Mouse (Mus musculus): ENCODE data around the gene Gm11444. TPM values are rescaled to one million over a fixed set of nuclear protein-coding genes. Genes with fewer than 3 reads are reported as not detected.

Gene Gm11444
- polyA plus RNA-seq (2017; shearing (Covaris generic)): not detected

GRCm38 (mm10) chr11:85850233-85850632 lies at the start of gene Gm11444:
Gene Gm11444 (minus strand): TSS chr11:85850333.

GRCm38 (mm10) chr11:85885665-85886428 lies 35.7 kb upstream of the Gm11444 start, which contains the start of gene Tbx4:
Gene Tbx4 (plus strand): TSS chr11:85886422.

GRCm38 (mm10) chr11:85832231-85832924 lies 17.8 kb downstream of the Gm11444 start, which contains the start of gene Tbx2:
Gene Tbx2 (plus strand): TSS chr11:85832551.

Other genes starting within 250 kb of the Gm11444 start
- 0.24 TPM for gene Tbx2, start 17.8 kb downstream of the Gm11444 start, polyA plus RNA-seq (2017; shearing (Covaris generic))
- gene Tbx4, start 36.1 kb upstream of the Gm11444 start, polyA plus RNA-seq (2017; shearing (Covaris generic)): not detected

Data from CD4-positive, CD25-positive, alpha-beta regulatory T cell (primary cell).